Mouse (Mus musculus) mesoderm, embryonic 11.5 days (tissue): ENCODE results near the gene St3gal2.
"Not testable (repeated sequence)": the region's sequence is repeated elsewhere in the genome, so short reads cannot be mapped to it uniquely, and the experiment has no call there.

ENCODE experiments used
- DNase-seq: peaks from one replicate; pipeline ENCODE4 v3.0.0-alpha.2; 2012; ENCODE audit warnings: low read depth, low spot score

The St3gal2 gene

DNA sequence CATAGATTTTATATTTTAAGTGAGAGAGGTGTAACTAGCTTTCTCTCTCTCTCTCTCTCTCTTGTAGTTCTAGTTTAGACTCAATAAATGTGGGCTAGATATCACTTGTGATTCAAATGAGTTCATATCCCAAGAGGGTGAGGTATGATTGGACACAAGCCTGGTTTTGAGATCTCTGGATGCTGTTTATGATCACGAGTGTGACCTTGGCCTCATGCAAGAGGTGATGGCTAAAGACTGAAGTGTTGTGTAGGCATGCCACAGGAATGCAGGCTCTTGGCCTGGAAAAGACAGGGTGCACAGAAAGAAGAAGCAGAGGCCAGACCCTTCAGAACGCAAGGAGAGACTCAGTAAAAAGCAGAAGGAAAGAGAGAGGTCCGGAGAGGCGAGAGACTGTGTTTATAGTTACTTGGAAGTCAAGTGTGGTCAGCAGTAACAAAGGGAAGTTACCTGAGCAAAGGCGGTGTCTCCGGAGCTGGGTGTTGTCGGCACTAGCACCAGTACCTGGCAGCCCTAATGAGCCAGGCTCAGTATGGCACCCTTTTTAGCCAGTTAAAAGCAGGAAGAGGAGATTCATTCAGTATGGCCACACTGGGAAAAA is 24.7 kb downstream of the St3gal2 start:
- no peak for DNase-seq

DNA sequence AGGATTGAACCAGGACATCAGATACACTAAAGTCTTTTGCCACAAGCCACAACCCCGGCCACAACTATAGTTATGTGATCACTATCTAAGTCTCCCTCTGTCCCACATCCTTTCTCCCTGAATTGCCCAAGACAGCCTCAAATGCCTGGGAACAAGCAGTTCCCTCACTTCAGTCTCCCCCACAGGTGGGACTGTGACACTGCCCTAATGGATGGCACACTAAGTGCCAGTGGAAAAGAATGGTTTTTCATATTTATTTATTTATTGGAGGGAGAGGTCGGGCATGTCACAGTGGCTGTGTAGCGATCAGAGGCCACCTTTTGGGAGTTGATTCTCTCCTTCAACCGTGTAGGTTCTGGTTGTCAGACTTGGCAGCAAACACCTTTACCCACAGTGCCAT is 26.0 kb downstream of the St3gal2 start:
- DNase-seq = no peak

DNA sequence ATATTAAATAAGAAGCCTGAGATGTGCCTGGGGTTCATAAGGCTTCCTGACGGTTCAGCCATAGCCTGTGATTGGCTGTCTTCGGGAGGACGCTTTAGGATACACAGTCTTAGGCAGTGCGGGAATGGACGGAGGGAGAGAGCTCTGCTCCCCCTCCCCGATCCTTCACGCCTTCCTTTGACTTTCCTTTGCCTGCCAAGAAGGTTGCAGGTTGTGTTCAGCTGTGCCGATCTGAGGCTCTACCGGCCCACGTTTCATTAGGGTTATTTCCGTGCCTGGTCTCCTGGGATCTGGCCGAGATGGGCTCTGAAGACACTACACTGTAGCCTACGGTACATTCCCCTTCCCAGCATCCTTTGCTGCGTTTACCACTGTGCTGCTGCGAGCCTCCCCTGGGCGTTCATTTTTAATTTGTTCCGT is 30.4 kb downstream of the St3gal2 start:
- no peak for DNase-seq

DNA sequence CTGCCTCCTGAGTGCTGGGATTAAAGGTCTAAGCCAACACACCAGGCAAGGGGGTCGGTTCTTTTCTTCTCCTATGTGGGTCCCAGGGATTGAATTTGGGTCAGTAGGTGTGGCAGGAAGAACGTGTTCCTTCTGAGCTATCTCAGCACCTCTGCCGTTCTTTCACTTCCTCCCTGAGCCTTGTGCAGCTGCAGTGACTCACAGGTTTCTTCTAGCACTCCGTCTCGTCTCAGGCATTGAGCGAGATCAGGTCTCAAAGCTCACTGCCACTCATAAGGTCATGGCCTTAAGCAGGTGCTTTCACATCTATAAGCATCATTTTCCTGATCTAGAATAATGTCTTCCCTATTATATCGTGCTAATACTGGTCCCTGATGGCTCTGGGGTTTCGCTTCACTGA is 35.1 kb downstream of the St3gal2 start:
- no peak for DNase-seq

GRCm38 (mm10) chr8:110956619-110957450 is 37.1 kb downstream of the St3gal2 start:
- no peak for DNase-seq

- DNase-seq = no peak
These were observed 37.7 kb downstream of the St3gal2 start for GRCm38 (mm10) chr8:110957471-110957870.

- DNase-seq = no peak
These were observed 38.4 kb downstream of the St3gal2 start for GRCm38 (mm10) chr8:110958135-110958534.

GRCm38 (mm10) chr8:110958553-110958952 is 38.8 kb downstream of the St3gal2 start:
- not testable (repeated sequence) for DNase-seq

- no peak for DNase-seq
These were observed 39.5 kb downstream of the St3gal2 start for GRCm38 (mm10) chr8:110959071-110959780.

- DNase-seq = no peak
These were observed 40.2 kb downstream of the St3gal2 start for GRCm38 (mm10) chr8:110959906-110960305.

GRCm38 (mm10) chr8:110963051-110963450 is 43.3 kb downstream of the St3gal2 start:
- DNase-seq = no peak

- no peak for DNase-seq
These were observed 44.9 kb downstream of the St3gal2 start for GRCm38 (mm10) chr8:110964666-110965065.

DNA sequence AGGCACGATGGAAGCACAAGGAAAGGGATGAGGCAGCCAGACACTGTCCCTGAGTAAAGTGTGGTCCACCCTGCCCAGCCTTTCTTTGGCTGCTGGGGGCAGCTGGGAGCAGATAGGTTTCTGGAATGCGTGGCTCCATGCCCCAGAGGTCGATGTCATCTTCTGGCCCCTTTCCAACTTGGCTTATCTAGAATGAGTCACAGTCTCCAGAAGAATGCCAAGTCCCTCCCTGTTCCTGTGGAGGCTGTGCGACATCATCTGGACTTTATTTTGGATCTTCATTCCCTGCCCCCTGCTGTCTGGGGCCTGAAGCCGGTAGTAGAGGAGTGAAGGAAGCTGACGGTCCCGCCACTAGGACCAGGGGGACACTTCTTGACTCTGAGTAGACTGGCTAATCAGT is 45.9 kb downstream of the St3gal2 start:
- DNase-seq = peak; percentile 18

DNA sequence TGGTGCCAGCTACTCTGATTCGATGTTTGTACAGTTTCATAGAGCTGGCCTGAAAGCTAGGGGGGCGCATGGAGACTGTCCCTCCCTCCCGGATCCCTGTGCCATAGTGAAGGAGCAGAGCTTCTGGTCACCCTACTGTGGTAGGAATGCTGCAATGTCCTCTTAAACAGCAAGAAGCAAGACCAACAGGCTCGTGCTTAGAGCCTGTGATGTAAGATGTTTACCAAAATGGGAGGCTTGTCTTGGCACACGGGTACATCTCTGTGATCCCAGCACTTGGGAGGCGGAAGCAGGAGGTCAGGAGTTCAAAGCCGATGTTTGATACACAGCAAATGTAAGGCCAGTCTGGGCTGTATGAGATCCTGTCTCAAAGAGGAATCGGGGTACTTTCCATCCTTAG is 46.9 kb downstream of the St3gal2 start:
- no peak for DNase-seq

- DNase-seq = no peak
These were observed 47.6 kb downstream of the St3gal2 start for GRCm38 (mm10) chr8:110967326-110967725.

GRCm38 (mm10) chr8:110969910-110970770 is 50.4 kb downstream of the St3gal2 start:
- DNase-seq = peak; percentile 95

GRCm38 (mm10) chr8:110976532-110976931 is 56.8 kb downstream of the St3gal2 start:
- DNase-seq = not testable (repeated sequence)

GRCm38 (mm10) chr8:110977987-110978386 is 58.3 kb downstream of the St3gal2 start:
- DNase-seq = not testable (repeated sequence)

DNA sequence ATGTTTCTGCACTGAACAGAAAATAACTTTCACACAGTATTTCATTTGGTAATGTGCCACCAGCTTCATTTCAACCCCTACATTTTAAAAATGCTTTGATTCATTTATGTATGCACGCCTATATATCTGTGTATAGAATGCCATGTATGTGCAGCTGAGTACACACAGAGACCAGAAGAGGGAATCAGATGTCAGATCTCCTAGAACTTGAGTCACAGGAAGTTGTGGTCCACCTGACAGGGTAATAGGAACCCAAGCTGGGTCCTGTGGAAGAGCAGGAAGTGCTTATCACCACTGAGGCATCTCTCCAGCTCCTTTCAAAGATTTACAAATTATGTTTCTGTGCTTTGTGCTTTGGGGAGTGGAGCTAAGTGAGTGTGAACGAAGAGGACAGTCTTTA is 61.6 kb downstream of the St3gal2 start:
- DNase-seq = no peak

DNA sequence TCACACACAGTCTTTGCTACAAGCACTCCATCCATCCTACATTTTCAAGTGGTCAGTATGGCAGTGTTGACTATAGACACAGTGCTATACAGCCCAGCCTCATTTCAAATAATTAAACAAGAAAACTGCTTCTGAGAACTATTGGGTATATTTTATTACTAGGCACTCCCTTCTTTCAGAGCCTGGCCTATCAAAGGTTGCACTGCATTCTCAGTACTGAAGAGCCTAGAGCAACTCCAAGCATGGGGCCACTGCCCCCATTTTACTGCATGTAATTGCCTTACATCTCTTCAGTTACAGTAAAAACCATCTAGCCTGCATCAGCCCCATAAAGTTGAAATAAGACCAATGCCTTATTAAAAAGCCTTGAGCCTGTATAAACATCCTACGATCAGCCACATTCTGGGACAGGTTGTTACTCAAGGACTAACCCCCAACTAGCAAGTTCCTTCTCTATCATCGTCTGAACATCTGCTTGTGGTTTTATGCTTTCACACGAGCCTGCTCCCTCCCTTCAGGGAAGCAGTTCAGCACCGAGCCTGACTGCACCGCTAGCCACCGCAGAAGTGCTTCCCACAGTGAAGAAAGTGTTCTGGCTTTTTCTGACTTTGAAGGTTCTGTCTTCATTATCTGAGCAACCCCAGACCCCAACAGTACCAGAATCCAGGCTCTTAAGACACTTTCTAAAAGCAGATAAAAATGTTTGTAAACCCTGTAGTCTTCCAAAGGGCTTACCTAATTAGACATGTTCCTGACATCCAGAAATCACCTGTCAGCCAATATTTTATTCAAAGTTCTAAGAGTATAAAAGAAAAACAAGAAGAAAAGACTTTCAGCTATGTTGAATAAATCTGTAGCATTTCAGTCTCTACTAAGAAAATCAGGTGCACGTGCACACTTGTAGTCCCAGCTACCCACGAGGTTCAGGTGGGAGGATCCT is 68.4 kb downstream of the St3gal2 start:
- no peak for DNase-seq
